In genomic region chr1:118595395-118595794, GRCm38 (mm10) we compare ENCODE assay signal across 23 mouse cellular contexts. TPM values are rescaled to one million over a fixed set of nuclear protein-coding genes. Genes with fewer than 3 reads are reported as not detected.
DNase-seq lines count a peak whose midpoint lies in the region; ATAC-seq and TF ChIP-seq lines count a peak whose summit lies in the region.
"Had no signal": no experiment of that assay in that cellular context is flagged by ENCODE, and none has a peak within 500 bp of the region (broad histone marks: within the 10 kb centered on the region; RNA-seq: fewer than 3 reads in every experiment).

No protein-coding gene starts in this region.

- no peak overlapping the region for H3K4me3 ChIP-seq in heart, embryonic 15.5 days
- H3K4me3 ChIP-seq in MEL (ENCODE audit: control insufficient read depth in 1 of 2, insufficient read depth in 1 of 2, low read depth in 2 of 2, low read length in 2 of 2): no peak overlapping the region
- H3K4me3 ChIP-seq in intestine, embryonic 16.5 days (ENCODE audit: low read length): no peak overlapping the region
- H3K4me3 ChIP-seq in liver, embryonic 15.5 days (replicated peaks): no peak overlapping the region
- H3K4me3 ChIP-seq: forebrain, embryonic 15.5 days; limb, embryonic 12.5 days; megakaryocyte, embryonic 14.5 days; neural tube, embryonic 12.5 days had no signal

- H3K4me2 ChIP-seq in heart, embryonic 15.5 days: no peak overlapping the region
- no peak overlapping the region for H3K4me2 ChIP-seq in intestine, embryonic 16.5 days (ENCODE audit: low read depth, low read length)
- no peak overlapping the region for H3K4me2 ChIP-seq in liver, embryonic 15.5 days
- H3K4me2 ChIP-seq: forebrain, embryonic 15.5 days; limb, embryonic 12.5 days; lung, embryonic 14.5 days; neural tube, embryonic 12.5 days had no signal

- no peaks in the 10 kb centered on the region for H3K27me3 ChIP-seq in heart, embryonic 15.5 days
- H3K27me3 ChIP-seq in MEL (ENCODE audit: control insufficient read depth in 1 of 2, insufficient read depth in 2 of 2, low read length in 2 of 2): no peaks in the 10 kb centered on the region
- H3K27me3 ChIP-seq in intestine, embryonic 16.5 days (replicated peaks; ENCODE audit: control insufficient read depth, insufficient read depth, low read length): no peaks in the 10 kb centered on the region
- H3K27me3 ChIP-seq in liver, embryonic 15.5 days: no peaks in the 10 kb centered on the region
- H3K27me3 ChIP-seq: forebrain, embryonic 15.5 days; limb, embryonic 12.5 days; megakaryocyte, embryonic 14.5 days; neural tube, embryonic 12.5 days had no signal

- H3K9ac ChIP-seq in heart, embryonic 15.5 days: no peak overlapping the region
- no peak overlapping the region for H3K9ac ChIP-seq in MEL (ENCODE audit: control insufficient read depth, low read depth, low read length, poor library complexity, severe bottlenecking)
- H3K9ac ChIP-seq in intestine, embryonic 16.5 days (ENCODE audit: low read depth, low read length): no peak overlapping the region
- no peak overlapping the region for H3K9ac ChIP-seq in liver, embryonic 15.5 days
- H3K9ac ChIP-seq: forebrain, embryonic 15.5 days; limb, embryonic 12.5 days; lung, embryonic 14.5 days; neural tube, embryonic 12.5 days had no signal

- no peaks in the 10 kb centered on the region for H3K9me3 ChIP-seq in heart, embryonic 15.5 days (replicated peaks)
- H3K9me3 ChIP-seq in MEL (replicated peaks; ENCODE audit: insufficient read depth, low read length): no peaks in the 10 kb centered on the region
- H3K9me3 ChIP-seq in intestine, embryonic 16.5 days (ENCODE audit: control insufficient read depth, low read length): no peaks in the 10 kb centered on the region
- no peaks in the 10 kb centered on the region for H3K9me3 ChIP-seq in liver, embryonic 15.5 days (replicated peaks)
- H3K9me3 ChIP-seq: forebrain, embryonic 15.5 days; limb, embryonic 12.5 days; megakaryocyte, embryonic 14.5 days; neural tube, embryonic 12.5 days had no signal

- peaks cover 15% of the 10 kb centered on the region for H3K4me1 ChIP-seq in heart, embryonic 15.5 days (replicated peaks)
- H3K4me1 ChIP-seq in MEL (ENCODE audit: control insufficient read depth in 1 of 2, insufficient read depth in 2 of 2, low read length in 2 of 2): peaks cover 4 to 10% of the 10 kb centered on the region in 2 experiments; a peak in 3 of 4 replicates
- H3K4me1 ChIP-seq in intestine, embryonic 16.5 days (ENCODE audit: control insufficient read depth, insufficient read depth, low read length): peaks cover 6% of the 10 kb centered on the region; the same call in 1 of the 2 replicates
- peaks cover 11% of the 10 kb centered on the region for H3K4me1 ChIP-seq in liver, embryonic 15.5 days (replicated peaks)
- H3K4me1 ChIP-seq: forebrain, embryonic 15.5 days; limb, embryonic 12.5 days; megakaryocyte, embryonic 14.5 days; neural tube, embryonic 12.5 days had no signal

- no peak for TF ChIP-seq CTCF in MEL (IDR thresholded peaks at IDR 0.05 in 2 of 3, conservative IDR thresholded peaks at IDR 0.05 in 1 of 3; ENCODE audit: control insufficient read depth in 1 of 3, insufficient read depth in 1 of 3, low read depth in 2 of 3, low read length in 3 of 3, poor library complexity in 1 of 3, severe bottlenecking in 1 of 3)

- peak overlapping the region; percentile 46; the same call in 1 of the 2 replicates for H3K27ac ChIP-seq in heart, embryonic 15.5 days
- H3K27ac ChIP-seq in MEL (ENCODE audit: control insufficient read depth, low read depth, low read length): no peak overlapping the region
- peak overlapping the region; percentile 34; the same call in 1 of the 2 replicates for H3K27ac ChIP-seq in intestine, embryonic 16.5 days (ENCODE audit: low read length)
- H3K27ac ChIP-seq in liver, embryonic 15.5 days (replicated peaks): no peak overlapping the region
- H3K27ac ChIP-seq: forebrain, embryonic 15.5 days; limb, embryonic 12.5 days; neural tube, embryonic 12.5 days had no signal

- peak; percentile 57 to 81 for TF ChIP-seq EP300 in MEL (IDR thresholded peaks at IDR 0.05; ENCODE audit: low read depth in 1 of 2, low read length in 2 of 2)

- no peak for ATAC-seq in heart, embryonic 15.5 days (replicated peaks; ENCODE audit: insufficient number of reproducible peaks, insufficient read depth, low FRiP score, low read depth)
- peak; percentile 97 for ATAC-seq in intestine, embryonic 16.5 days
- ATAC-seq in liver, embryonic 15.5 days (ENCODE audit: insufficient read depth): peak; percentile 62; the same call in 1 of the 2 replicates
- no peak for ATAC-seq in erythroid progenitor cell, adult 5-6 weeks (replicated peaks; ENCODE audit: low FRiP score, poor library complexity, severe bottlenecking)
- ATAC-seq: forebrain, embryonic 15.5 days; hindbrain, embryonic 16.5 days had no signal

- DNase-seq in heart, postnatal 10 days: no peak
- DNase-seq in MEL (ENCODE audit: low read depth, low spot score): peak; percentile 43
- DNase-seq in embryo, embryonic 9.5 days (ENCODE audit: extremely low spot score): no peak
- DNase-seq in gastrocnemius, postnatal 36 days: no peak
- DNase-seq: adrenal gland, postnatal 36 days; cerebellum, adult 18-20 months; cerebellum, postnatal 25 days; embryo, embryonic 11 days; gastrocnemius, postnatal 14 days; kidney, adult 18-20 months; lung, embryonic 14.5 days; midbrain, embryonic 14.5 days; thymus, adult 18-20 months; thymus, postnatal 36 days had no signal

- intact Hi-C loops in heart, postnatal 10 days (cut with DNase I): loop anchor here (10.0 kb wide), 1 partner anchor 159 kb away; no protein-coding TSS in a partner anchor
- intact Hi-C loops in gastrocnemius, postnatal 36 days (cut with DNase I): no loop called here

- H3K36me3 ChIP-seq in heart, embryonic 15.5 days: peaks cover 89% of the 10 kb centered on the region
- peaks cover 5 to 10% of the 10 kb centered on the region in 2 experiments; a peak in 3 of 4 replicates for H3K36me3 ChIP-seq in MEL (ENCODE audit: control insufficient read depth in 1 of 2, insufficient read depth in 2 of 2, low read length in 2 of 2)
- peaks cover 7% of the 10 kb centered on the region; the same call in 1 of the 2 replicates for H3K36me3 ChIP-seq in intestine, embryonic 16.5 days (ENCODE audit: control insufficient read depth, insufficient read depth, low read length)
- peaks cover 67% of the 10 kb centered on the region for H3K36me3 ChIP-seq in liver, embryonic 15.5 days (replicated peaks)

- 30% methylated on average over 2 of the region's 2 CpGs for WGBS in heart, embryonic 15.5 days
- 60% methylated on average over 2 of the region's 2 CpGs for WGBS in intestine, embryonic 16.5 days
- WGBS in liver, embryonic 15.5 days (ENCODE audit: insufficient replicate concordance): 32% methylated on average over 2 of the region's 2 CpGs

- TF ChIP-seq RAD21 in MEL (IDR thresholded peaks at IDR 0.05; ENCODE audit: low read depth, low read length): no peak

- no peak for TF ChIP-seq POLR2A in MEL (IDR thresholded peaks at IDR 0.05; ENCODE audit: control insufficient read depth in 1 of 2, insufficient read depth in 1 of 2, low read depth in 1 of 2, low read length in 2 of 2, poor library complexity in 1 of 2)

- H3K79me2 ChIP-seq in MEL (ENCODE audit: control insufficient read depth, insufficient read depth, low read length, poor library complexity): no peaks in the 10 kb centered on the region

TF ChIP-seq in MEL, 35 proteins besides CTCF, POLR2A, EP300 and RAD21:
- TF ChIP-seq MEF2A (IDR thresholded peaks at IDR 0.05; ENCODE audit: extremely low read depth, insufficient replicate concordance, low read depth, low read length, poor library complexity, severe bottlenecking) (no peak), JUND (IDR thresholded peaks at IDR 0.05; ENCODE audit: low read depth, low read length) (no peak), UBTF (IDR thresholded peaks at IDR 0.05; ENCODE audit: borderline replicate concordance, insufficient read depth, low read depth, low read length) (no peak), GATA1 (IDR thresholded peaks at IDR 0.05; ENCODE audit: low read depth, low read length) (peak; percentile 69), TCF12 (IDR thresholded peaks at IDR 0.05; ENCODE audit: low read depth, low read length) (peak; percentile 70), TAL1 (IDR thresholded peaks at IDR 0.05; ENCODE audit: low read length) (peak; percentile 43; the same call in 1 of the 2 replicates), ZKSCAN1 (IDR thresholded peaks at IDR 0.05; ENCODE audit: low read depth, low read length) (no peak), ZC3H11A (IDR thresholded peaks at IDR 0.05; ENCODE audit: low read depth, low read length) (no peak)

RNA-seq across cellular contexts. Expression of gene Tfcp2l1, which starts 32.4 kb away (rescaled TPM):
- 0.48 and 0.89 TPM in 2 replicates for polyA plus RNA-seq in heart, embryonic 15.5 days (2015; fragmentation: Nextera tagmentation; extraction: Ambion mirVana)
- under 1 TPM; 0.38 to 0.79 TPM for total RNA-seq in heart, postnatal 10 days (2021)
- not detected in 2 replicates for total RNA-seq in MEL (2012; rRNA removed)
- not detected for polyA plus RNA-seq in MEL (2012; ENCODE audit: insufficient read depth in 1 of 2, insufficient read length in 2 of 2, low read depth in 1 of 2, low replicate concordance in 2 of 2, missing spikeins in 1 of 2)
- 3.1 and 4.0 TPM in 2 replicates for polyA plus RNA-seq in intestine, embryonic 16.5 days (2015; fragmentation: Nextera tagmentation; extraction: Ambion mirVana)
- polyA plus RNA-seq in liver, embryonic 15.5 days (2015; fragmentation: Nextera tagmentation; extraction: Ambion mirVana): 0.89 TPM in 2 replicates
- 1 to 10 TPM; 2.1 to 5.0 TPM for total RNA-seq in gastrocnemius, postnatal 36 days (2021)
- not detected in 2 replicates for total RNA-seq in erythroid progenitor cell, adult 5-6 weeks (2015; ENCODE audit: low replicate concordance)
- not detected in 2 replicates for total RNA-seq in erythroid progenitor cell, adult 5-6 weeks (2017; ENCODE audit: low replicate concordance)

Comparison
In these comparisons a context has a peak if more than half of its experiments do, and no peak if none do; other contexts are left out.
1. ATAC-seq: peak in intestine, embryonic 16.5 days (single experiment) and liver, embryonic 15.5 days (single experiment); none in heart, embryonic 15.5 days (single experiment) and erythroid progenitor cell, adult 5-6 weeks (single experiment).
2. H3K27ac ChIP-seq: peak in heart, embryonic 15.5 days (single experiment) and intestine, embryonic 16.5 days (single experiment); none in MEL (single experiment) and liver, embryonic 15.5 days (single experiment).